Mouse (Mus musculus) limb, embryonic 11.5 days (tissue): ENCODE measurements around the gene Clec4b1. TPM values are rescaled to one million over a fixed set of nuclear protein-coding genes. Genes with fewer than 3 reads are reported as not detected.
"Not testable (repeated sequence)": the region's sequence is repeated elsewhere in the genome, so short reads cannot be mapped to it uniquely, and the experiment has no call there.

Experiments
- ATAC-seq: fragments of 200-750 bp; cut with Nextera tagmentation; 2 replicates; pipeline ENCODE4 v1.8.0; 2017; ENCODE audit warnings: low read depth; ENCODE audit not compliant: insufficient number of reproducible peaks, low FRiP score, low TSS enrichment
- DNase-seq: peaks from one replicate; pipeline ENCODE4 v3.0.0-alpha.2; 2015; ENCODE audit warnings: low spot score
- H3K27ac ChIP-seq: fragments of 300-500 bp; sonication (generic); replicated peaks from 2 replicates; pipeline ENCODE4 v1.5.1; 2014; ENCODE audit warnings: low read depth, mild to moderate bottlenecking, low read length
- H3K27me3 ChIP-seq: fragments of 300-500 bp; sonication (generic); 2 replicates; pipeline ENCODE4 v1.6.1; 2014; ENCODE audit warnings: mild to moderate bottlenecking, low read length, mixed read lengths; ENCODE audit not compliant: control insufficient read depth, insufficient read depth
- H3K36me3 ChIP-seq: fragments of 300-500 bp; sonication (generic); 2 replicates; pipeline ENCODE4 v1.6.1; 2014; ENCODE audit warnings: mild to moderate bottlenecking, low read length, moderate library complexity, mixed read lengths; ENCODE audit not compliant: control insufficient read depth, insufficient read depth
- H3K4me1 ChIP-seq: fragments of 300-500 bp; sonication (generic); 2 replicates; pipeline ENCODE4 v1.6.1; 2014; ENCODE audit warnings: low read length, mixed read lengths; ENCODE audit not compliant: control insufficient read depth, insufficient read depth
- H3K4me2 ChIP-seq: fragments of 300-500 bp; sonication (generic); 2 replicates; pipeline ENCODE4 v1.6.1; 2014; ENCODE audit warnings: low read depth, mild to moderate bottlenecking, moderate library complexity; ENCODE audit not compliant: severe bottlenecking
- H3K4me3 ChIP-seq: fragments of 300-500 bp; sonication (generic); 2 replicates; pipeline ENCODE4 v1.5.1; 2014; ENCODE audit warnings: low read depth, low read length
- H3K9ac ChIP-seq: fragments of 300-500 bp; sonication (generic); 2 replicates; pipeline ENCODE4 v1.6.1; 2014; ENCODE audit warnings: mild to moderate bottlenecking, low read length
- H3K9me3 ChIP-seq: fragments of 300-500 bp; sonication (generic); 2 replicates; pipeline ENCODE4 v1.6.1; 2016; ENCODE audit warnings: low read length; ENCODE audit not compliant: control insufficient read depth
- WGBS: fragments of 180-500 bp; shearing (Covaris S2); extraction: QIAGEN DNeasy Blood & Tissue Kit; methylation state at CpG from one replicate; pipeline ENCODE4 v1.1.7; 2014; 5-methylcytosine and 5-hydroxymethylcytosine counted together
- polyA plus RNA-seq: library from polyadenylated mRNA; unstranded; fragments of >200 nt; fragmentation: Nextera tagmentation; extraction: Ambion mirVana; gene quantifications from 2 replicates; pipeline ENCODE4 v1.2.1, GENCODE M21; 2014

Gene Clec4b1
- polyA plus RNA-seq: not detected in 2 replicates

- Histone ChIP-seq H3K27ac (no peak within 1 kb of the TSS), H3K4me2 (no peak within 1 kb of the TSS), H3K36me3 (no peaks in the 10 kb centered on the region), H3K4me1 (no peaks in the 10 kb centered on the region), H3K27me3 (no peaks in the 10 kb centered on the region), H3K9me3 (no peaks in the 10 kb centered on the region; the same call in 1 of the 2 replicates), H3K4me3 (no peak within 1 kb of the TSS), H3K9ac (no peak within 1 kb of the TSS)
- 82% methylated on average over 2 of the region's 2 CpGs for WGBS
- no peak for DNase-seq
- ATAC-seq: no peak
These were observed at the start of gene Clec4b1 for GRCm38 (mm10) chr6:123049742-123050372. Gene Clec4b1 (plus strand): TSS chr6:123049962.

- 75% methylated on average over 2 of the region's 2 CpGs for WGBS
- H3K36me3 ChIP-seq, ATAC-seq, H3K4me1 ChIP-seq, H3K27ac ChIP-seq, H3K4me2 ChIP-seq, H3K9ac ChIP-seq, H3K9me3 ChIP-seq, H3K4me3 ChIP-seq, DNase-seq, H3K27me3 ChIP-seq: not testable (repeated sequence)
These were observed 45.1 kb upstream of the Clec4b1 start for GRCm38 (mm10) chr6:123004696-123005095.

DNA sequence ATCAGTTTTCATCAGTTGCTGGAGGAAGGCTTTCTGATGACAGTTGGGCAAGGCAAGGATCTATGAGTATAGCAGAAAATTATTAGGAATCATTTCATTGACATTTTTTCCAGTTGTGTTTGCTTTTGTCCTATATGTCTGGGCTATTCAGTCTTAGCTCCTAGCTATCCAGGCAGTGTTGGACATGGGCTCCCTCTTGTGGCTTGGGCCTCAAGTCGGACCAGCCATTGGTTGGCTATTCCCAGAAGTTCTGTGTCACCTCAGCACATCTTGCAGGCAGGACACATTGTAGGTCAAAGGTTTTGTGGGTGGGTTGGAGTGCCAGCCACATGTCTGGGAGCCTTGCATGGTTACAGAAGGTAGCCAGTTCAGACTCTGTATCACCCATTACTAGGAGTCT, 44.2 kb upstream of the Clec4b1 start:
- Histone ChIP-seq H3K27me3 (no peaks in the 10 kb centered on the region), H3K4me3 (no peak overlapping the region), H3K36me3 (no peaks in the 10 kb centered on the region), H3K4me1 (no peaks in the 10 kb centered on the region), H3K9me3 (no peaks in the 10 kb centered on the region), H3K27ac (no peak overlapping the region), H3K9ac (no peak overlapping the region), H3K4me2 (no peak overlapping the region)
- ATAC-seq: no peak; the same call in 1 of the 2 replicates
- DNase-seq: no peak
- WGBS: 67% methylated on average over 1 of the region's 1 CpGs

DNA sequence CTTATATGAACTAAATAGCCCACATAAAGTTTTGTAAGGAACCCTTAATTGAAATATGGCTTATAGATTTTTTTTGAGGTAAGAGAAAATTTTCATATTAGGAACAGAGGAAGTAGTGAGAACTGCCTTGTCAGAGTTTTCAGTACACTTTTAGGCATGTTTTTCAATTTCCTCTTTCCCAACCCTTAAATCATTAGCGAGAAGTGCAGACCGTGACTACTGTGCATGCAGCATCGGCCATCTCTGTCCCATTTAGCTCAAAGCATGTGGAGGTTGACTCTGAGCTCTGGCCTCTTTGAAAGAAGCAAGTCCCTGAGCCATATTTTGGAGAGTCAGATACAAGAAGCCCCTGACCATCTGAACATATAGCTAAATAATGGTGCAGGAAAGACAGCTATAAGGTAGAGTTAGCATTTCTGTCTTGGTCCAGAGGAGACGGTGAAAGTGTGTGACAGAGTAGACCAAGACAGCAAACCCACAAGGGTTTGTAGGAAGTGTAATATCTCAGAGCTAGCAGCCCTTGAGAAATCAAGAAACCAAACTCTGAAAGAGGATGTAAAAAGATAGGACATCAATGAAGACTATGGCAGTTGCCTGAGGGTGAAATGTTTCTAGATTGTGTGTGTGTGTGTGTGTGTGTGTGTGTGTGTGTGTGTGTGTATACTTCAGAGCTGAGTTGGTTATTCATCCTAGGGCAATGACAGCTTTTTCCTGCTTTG, 45.5 kb downstream of the Clec4b1 start:
- no peak overlapping the region for H3K4me2 ChIP-seq
- H3K27me3 ChIP-seq: no peaks in the 10 kb centered on the region
- H3K9me3 ChIP-seq: no peaks in the 10 kb centered on the region
- H3K9ac ChIP-seq: no peak overlapping the region
- 93% methylated on average over 4 of the region's 4 CpGs for WGBS
- no peak overlapping the region for H3K27ac ChIP-seq
- no peaks in the 10 kb centered on the region for H3K4me1 ChIP-seq
- no peak overlapping the region for H3K4me3 ChIP-seq
- H3K36me3 ChIP-seq: no peaks in the 10 kb centered on the region
- ATAC-seq: no peak
- no peak for DNase-seq

DNA sequence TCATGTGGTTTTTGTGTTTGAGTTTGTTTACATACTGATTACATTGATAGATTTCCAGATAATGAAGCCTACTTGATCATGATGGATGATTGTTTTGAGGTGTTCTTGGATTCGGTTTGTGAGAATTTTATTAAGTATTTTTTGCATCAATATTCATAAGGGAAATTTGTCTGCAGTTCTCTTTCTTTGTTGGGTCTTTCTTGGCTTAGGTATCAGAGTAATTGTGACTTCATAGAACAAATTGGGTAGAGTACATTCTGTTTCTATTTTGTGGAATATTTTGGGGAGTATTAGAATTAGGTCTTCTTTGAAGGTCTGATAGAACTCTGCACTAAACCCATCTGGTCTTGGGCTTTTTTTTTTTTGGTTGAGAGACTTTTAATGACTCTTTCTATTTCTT, 56.4 kb downstream of the Clec4b1 start, which contains the start of gene Clec4a2:
Gene Clec4a2 (plus strand): TSS at position 301 of the 400 bp plus-strand sequence.
- WGBS: 71% methylated on average over 1 of the region's 1 CpGs
- not testable (repeated sequence) for ATAC-seq, DNase-seq

More for the DNA sequence above, 56.4 kb downstream of the Clec4b1 start, which contains the start of gene Clec4a2:
- not testable (repeated sequence) for H3K36me3 ChIP-seq, H3K27me3 ChIP-seq, H3K9me3 ChIP-seq, H3K4me3 ChIP-seq, H3K27ac ChIP-seq, H3K9ac ChIP-seq, H3K4me2 ChIP-seq, H3K4me1 ChIP-seq

Other genes with a start within 250 kb of the Clec4b1 start
- gene Slc2a3, start 248.3 kb upstream of the Clec4b1 start, polyA plus RNA-seq: 72.9 and 74.1 TPM in 2 replicates
- gene Foxj2, start 230.0 kb upstream of the Clec4b1 start, polyA plus RNA-seq: 3.7 and 3.9 TPM in 2 replicates
- 0.97 and 1.0 TPM in 2 replicates for gene C3ar1, start 193.8 kb upstream of the Clec4b1 start, polyA plus RNA-seq
- 59.0 and 61.5 TPM in 2 replicates for gene Necap1, start 175.5 kb upstream of the Clec4b1 start, polyA plus RNA-seq
- 0.64 and 0.99 TPM in 2 replicates for gene Clec4a1, start 128.1 kb upstream of the Clec4b1 start, polyA plus RNA-seq
- 0.28 and 0.92 TPM in 2 replicates for gene Clec4a3, start 97.4 kb upstream of the Clec4b1 start, polyA plus RNA-seq
- gene Clec4a4, start 59.6 kb upstream of the Clec4b1 start, polyA plus RNA-seq: not detected in 2 replicates
- 0.53 and 1.4 TPM in 2 replicates for gene Clec4a2, start 56.5 kb downstream of the Clec4b1 start, polyA plus RNA-seq
- not detected in 2 replicates for gene Clec4b2, start 122.9 kb downstream of the Clec4b1 start, polyA plus RNA-seq
- gene Clec4n, start 179.9 kb downstream of the Clec4b1 start, polyA plus RNA-seq: 0.17 and 0.28 TPM in 2 replicates
- gene Clec4d, start 212.1 kb downstream of the Clec4b1 start, polyA plus RNA-seq: 0.11 TPM in 1 of 2 replicates, not detected in the other
- gene Clec4e, start 239.9 kb downstream of the Clec4b1 start, polyA plus RNA-seq: not detected in 2 replicates